Mouse (Mus musculus) liver, adult 2 months (tissue): ENCODE results near the gene Fap. TPM values are rescaled to one million over a fixed set of nuclear protein-coding genes. Genes with fewer than 3 reads are reported as not detected.

Experiments used
- DNase-seq: peaks from one replicate; pipeline ENCODE4 v3.0.0-alpha.2; 2011; ENCODE audit warnings: low read depth, low spot score; ENCODE audit errors: extremely low read depth
- H3K27ac ChIP-seq: fragments of 200-500 bp; replicated peaks from 2 replicates; pipeline ENCODE4 v1.5.1; 2012; ENCODE audit warnings: low read depth, mild to moderate bottlenecking, control low read depth, inconsistent platforms, low read length; ENCODE audit not compliant: insufficient read depth
- H3K27me3 ChIP-seq: fragments of 200-500 bp; 2 replicates; pipeline ENCODE4 v1.6.1; 2012; ENCODE audit warnings: mild to moderate bottlenecking, moderate library complexity, low read length, inconsistent platforms; ENCODE audit not compliant: control insufficient read depth, insufficient read depth
- H3K36me3 ChIP-seq: fragments of 200-500 bp; 2 replicates; pipeline ENCODE4 v1.6.1; 2012; ENCODE audit warnings: low read length, inconsistent platforms; ENCODE audit not compliant: control insufficient read depth, insufficient read depth
- H3K4me1 ChIP-seq: fragments of 200-500 bp; 2 replicates; pipeline ENCODE4 v1.6.1; 2011; ENCODE audit warnings: low read length; ENCODE audit not compliant: control insufficient read depth, insufficient read depth
- H3K4me3 ChIP-seq: fragments of 200-500 bp; 2 replicates; pipeline ENCODE4 v1.5.1; 2011; ENCODE audit warnings: low read depth, mild to moderate bottlenecking, control low read depth, low read length, moderate library complexity; ENCODE audit not compliant: insufficient read depth
- H3K79me2 ChIP-seq: fragments of 200-500 bp; 2 replicates; pipeline ENCODE4 v1.6.1; 2012; ENCODE audit warnings: inconsistent platforms, mild to moderate bottlenecking, low read length, moderate library complexity; ENCODE audit not compliant: control insufficient read depth, insufficient read depth
- H3K9ac ChIP-seq: fragments of 200-500 bp; 2 replicates; pipeline ENCODE4 v1.6.1; 2012; ENCODE audit warnings: low read depth, mild to moderate bottlenecking, control low read depth, inconsistent platforms, low read length
- CTCF ChIP-seq: fragments of 200-500 bp; IDR thresholded peaks from 2 replicates; pipeline ENCODE4 v1.5.1; 2011; ENCODE audit warnings: low read depth, low read length, control low read depth
- POLR2A ChIP-seq: fragments of 200-500 bp; IDR thresholded peaks from 2 replicates; pipeline ENCODE4 v1.6.1; 2011; ENCODE audit warnings: low read length, control low read depth; ENCODE audit not compliant: insufficient read depth; ENCODE audit errors: extremely low read depth
- WGBS: fragments of 180-500 bp; shearing (Covaris S2); methylation state at CpG from one replicate; pipeline ENCODE4 v1.1.7; 2018; 5-methylcytosine and 5-hydroxymethylcytosine counted together
- polyA plus RNA-seq: library from polyadenylated mRNA; depleted of rRNA; stranded (reverse); fragments of >200 nt; gene quantifications from 2 replicates; pipeline ENCODE4 v1.2.3, GENCODE M21; 2012
- total RNA-seq: library from RNA; depleted of rRNA; stranded (reverse); fragments of >200 nt; gene quantifications from 2 replicates; pipeline ENCODE4 v1.2.3, GENCODE M21; 2014

Fap gene
- total and polyA plus RNA-seq, 2 experiments = 0.20 to 0.74 TPM

GRCm38 (mm10) chr2:62463287-62463686, 110.6 kb downstream of the Fap start:
- H3K4me3 ChIP-seq = no peak overlapping the region
- no peak overlapping the region for H3K9ac ChIP-seq
- TF ChIP-seq POLR2A (no peak), CTCF (no peak)
- H3K4me1 ChIP-seq = no peaks in the 10 kb centered on the region
- H3K79me2 ChIP-seq = no peaks in the 10 kb centered on the region
- no peaks in the 10 kb centered on the region for H3K27me3 ChIP-seq
- no peak overlapping the region for H3K27ac ChIP-seq
- no peak for DNase-seq
- H3K36me3 ChIP-seq = no peaks in the 10 kb centered on the region
- WGBS = 74% methylated on average over 2 of the region's 2 CpGs

DNA sequence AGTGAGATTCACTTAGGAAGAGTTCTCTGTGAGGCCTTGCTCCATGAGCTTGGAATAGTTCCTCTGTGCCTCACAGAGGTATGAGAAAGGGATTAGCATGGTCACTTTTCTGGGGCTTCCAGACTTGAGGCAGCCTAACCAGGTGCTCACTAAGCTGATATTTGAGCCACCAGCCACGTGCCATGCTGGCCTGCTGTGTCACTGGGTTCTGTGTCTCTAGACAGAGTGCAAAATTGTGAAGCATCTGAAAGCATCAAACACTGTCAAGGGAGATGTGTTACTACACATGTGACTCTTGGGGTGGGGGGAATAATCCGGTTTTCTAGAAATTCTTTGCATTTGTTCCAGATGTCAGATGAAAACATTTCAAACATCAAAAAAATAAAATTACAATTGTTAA, 111.7 kb downstream of the Fap start:
- H3K4me1 ChIP-seq = no peaks in the 10 kb centered on the region
- WGBS = 83% methylated on average over 2 of the region's 2 CpGs
- no peak overlapping the region for H3K9ac ChIP-seq
- no peak overlapping the region for H3K27ac ChIP-seq
- H3K27me3 ChIP-seq = no peaks in the 10 kb centered on the region
- H3K4me3 ChIP-seq = no peak overlapping the region
- DNase-seq = no peak
- TF ChIP-seq CTCF = no peak
- no peak for TF ChIP-seq POLR2A
- H3K79me2 ChIP-seq = no peaks in the 10 kb centered on the region
- no peaks in the 10 kb centered on the region for H3K36me3 ChIP-seq

- TF ChIP-seq CTCF (no peak), POLR2A (no peak)
- H3K36me3 ChIP-seq = no peaks in the 10 kb centered on the region
- H3K4me1 ChIP-seq = no peaks in the 10 kb centered on the region
- DNase-seq = no peak
- no peak overlapping the region for H3K4me3 ChIP-seq
- no peaks in the 10 kb centered on the region for H3K79me2 ChIP-seq
- H3K27me3 ChIP-seq = no peaks in the 10 kb centered on the region
- H3K9ac ChIP-seq = no peak overlapping the region
- 81% methylated on average over 12 of the region's 12 CpGs for WGBS
- no peak overlapping the region for H3K27ac ChIP-seq
These were observed 112.9 kb downstream of the Fap start for GRCm38 (mm10) chr2:62460815-62461450.

DNA sequence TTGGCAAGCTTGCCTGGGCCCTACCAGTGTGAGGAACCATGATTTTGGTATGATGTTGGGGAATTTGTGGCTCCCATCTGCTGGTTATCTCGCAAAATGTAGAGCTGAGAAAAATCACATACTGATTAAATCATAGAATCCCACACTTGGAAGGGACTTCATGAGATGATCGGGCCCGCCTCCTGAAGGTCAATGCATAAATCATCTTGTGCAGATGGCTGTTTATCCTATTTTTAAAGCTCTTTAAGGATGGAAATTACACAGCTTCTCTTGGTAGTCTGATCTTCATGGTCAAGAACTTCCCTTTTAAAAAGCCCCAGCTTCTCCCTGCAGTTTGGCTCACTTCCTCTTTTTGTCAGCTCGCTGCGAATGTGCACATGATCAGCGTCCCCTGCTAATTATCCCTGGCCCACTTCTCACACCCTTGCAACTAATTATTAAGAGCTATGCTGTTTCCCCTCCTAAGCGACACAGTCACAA, 113.6 kb downstream of the Fap start:
- no peaks in the 10 kb centered on the region for H3K36me3 ChIP-seq
- WGBS = 67% methylated on average over 7 of the region's 7 CpGs
- TF ChIP-seq POLR2A (no peak), CTCF (no peak)
- peak; percentile 19 for DNase-seq
- peaks cover 1% of the 10 kb centered on the region; the same call in 1 of the 2 replicates for H3K4me1 ChIP-seq
- H3K27ac ChIP-seq = no peak overlapping the region
- H3K9ac ChIP-seq = no peak overlapping the region
- H3K27me3 ChIP-seq = no peaks in the 10 kb centered on the region
- H3K79me2 ChIP-seq = no peaks in the 10 kb centered on the region
- H3K4me3 ChIP-seq = no peak overlapping the region

GRCm38 (mm10) chr2:62459241-62460174, 114.4 kb downstream of the Fap start:
- Histone ChIP-seq H3K4me3 (no peak overlapping the region), H3K9ac (no peak overlapping the region), H3K27me3 (no peaks in the 10 kb centered on the region), H3K27ac (no peak overlapping the region), H3K36me3 (no peaks in the 10 kb centered on the region), H3K79me2 (no peaks in the 10 kb centered on the region), H3K4me1 (peaks cover 2% of the 10 kb centered on the region; the same call in 1 of the 2 replicates)
- TF ChIP-seq CTCF (no peak), POLR2A (no peak)
- DNase-seq = no peak
- WGBS = 60% methylated on average over 18 of the region's 18 CpGs
